Mouse (Mus musculus): ENCODE data around the gene Hexb.

Gene Hexb

GRCm38 (mm10) chr13:97197932-97198562 is at the start of gene Hexb:
Gene Hexb, minus strand, starts transcription at chr13:97198357.
- in situ Hi-C loops (cut with MboI, MseI) = no loop called here

GRCm38 (mm10) chr13:97247754-97248153 is 49.6 kb upstream of the Hexb start:
- in situ Hi-C loops (cut with MboI, MseI) = loop anchor here (10.0 kb wide), 2 partner anchors 197 to 437 kb away; no protein-coding TSS in a partner anchor

- in situ Hi-C loops (cut with MboI, MseI) = loop anchor here (10.0 kb wide), 2 partner anchors 199 to 439 kb away; no protein-coding TSS in a partner anchor
Measured at GRCm38 (mm10) chr13:97246217-97246616, 48.1 kb upstream of the Hexb start.

- in situ Hi-C loops (cut with MboI, MseI) = loop anchor here (10.0 kb wide), 2 partner anchors 200 to 440 kb away; no protein-coding TSS in a partner anchor
Measured at GRCm38 (mm10) chr13:97245157-97245556, 47.0 kb upstream of the Hexb start.

GRCm38 (mm10) chr13:97244712-97245105 is 46.6 kb upstream of the Hexb start:
- in situ Hi-C loops (cut with MboI, MseI) = loop anchor here (10.0 kb wide), 2 partner anchors 200 to 440 kb away; no protein-coding TSS in a partner anchor

- in situ Hi-C loops (cut with MboI, MseI) = loop anchor here (10.0 kb wide), 2 partner anchors 201 to 441 kb away; no protein-coding TSS in a partner anchor
Measured at GRCm38 (mm10) chr13:97243962-97244711, 46.0 kb upstream of the Hexb start.

- in situ Hi-C loops (cut with MboI, MseI) = loop anchor here (10.0 kb wide), 2 partner anchors 202 to 442 kb away; no protein-coding TSS in a partner anchor
Measured at GRCm38 (mm10) chr13:97242716-97243115, 44.6 kb upstream of the Hexb start.

GRCm38 (mm10) chr13:97241787-97242280 is 43.7 kb upstream of the Hexb start:
- in situ Hi-C loops (cut with MboI, MseI) = loop anchor here (10.0 kb wide), 2 partner anchors 203 to 443 kb away; no protein-coding TSS in a partner anchor

- in situ Hi-C loops (cut with MboI, MseI) = loop anchor here (10.0 kb wide), 2 partner anchors 204 to 444 kb away; no protein-coding TSS in a partner anchor
Measured at GRCm38 (mm10) chr13:97240965-97241786, 43.0 kb upstream of the Hexb start, which contains the start of gene Enc1. Gene Enc1, plus strand, starts transcription at chr13:97241105.

GRCm38 (mm10) chr13:97240279-97240964 is 42.3 kb upstream of the Hexb start:
- in situ Hi-C loops (cut with MboI, MseI) = loop anchor here (10.0 kb wide), 2 partner anchors 204 to 444 kb away; no protein-coding TSS in a partner anchor

- in situ Hi-C loops (cut with MboI, MseI) = loop anchor here (10.0 kb wide), 2 partner anchors 205 to 445 kb away; no protein-coding TSS in a partner anchor
Measured at GRCm38 (mm10) chr13:97239343-97240180, 41.4 kb upstream of the Hexb start.

GRCm38 (mm10) chr13:97238181-97238981 is 40.2 kb upstream of the Hexb start:
- in situ Hi-C loops (cut with MboI, MseI) = no loop called here

GRCm38 (mm10) chr13:97237700-97238099 is 39.5 kb upstream of the Hexb start:
- in situ Hi-C loops (cut with MboI, MseI) = no loop called here

GRCm38 (mm10) chr13:97235911-97236310 is 37.8 kb upstream of the Hexb start:
- in situ Hi-C loops (cut with MboI, MseI) = no loop called here

- in situ Hi-C loops (cut with MboI, MseI) = loop anchor here (5.0 kb wide), 1 partner anchor 702 kb away; no protein-coding TSS in a partner anchor
Measured at GRCm38 (mm10) chr13:97234785-97235417, 36.7 kb upstream of the Hexb start.

GRCm38 (mm10) chr13:97233092-97233491 is 34.9 kb upstream of the Hexb start:
- in situ Hi-C loops (cut with MboI, MseI) = loop anchor here (5.0 kb wide), 1 partner anchor 704 kb away; no protein-coding TSS in a partner anchor

- in situ Hi-C loops (cut with MboI, MseI) = loop anchor here (5.0 kb wide), 1 partner anchor 707 kb away; no protein-coding TSS in a partner anchor
Measured at GRCm38 (mm10) chr13:97230101-97230500, 31.9 kb upstream of the Hexb start.

- in situ Hi-C loops (cut with MboI, MseI) = loop anchor here (5.0 kb wide), 1 partner anchor 365 kb away; no protein-coding TSS in a partner anchor
Measured at GRCm38 (mm10) chr13:97227795-97228194, 29.6 kb upstream of the Hexb start.
